Mouse (Mus musculus) neural tube, embryonic 15.5 days (tissue): Measurements from ENCODE around the gene Rgp1. TPM values are rescaled to one million over a fixed set of nuclear protein-coding genes. Genes with fewer than 3 reads are reported as not detected.

Experiments used
- ATAC-seq: fragments of 200-750 bp; cut with Nextera tagmentation; 2 replicates; pipeline ENCODE4 v1.8.0; 2017; ENCODE audit warnings: mild to moderate bottlenecking, moderate TSS enrichment, moderate library complexity; ENCODE audit not compliant: low FRiP score
- H3K27ac ChIP-seq: fragments of 300-500 bp; sonication (generic); replicated peaks from 2 replicates; pipeline ENCODE4 v1.5.1; 2015; ENCODE audit warnings: mild to moderate bottlenecking, inconsistent platforms
- H3K27me3 ChIP-seq: fragments of 300-500 bp; sonication (generic); replicated peaks from 2 replicates; pipeline ENCODE4 v1.6.1; 2015; ENCODE audit warnings: inconsistent platforms
- H3K36me3 ChIP-seq: fragments of 300-500 bp; sonication (generic); 2 replicates; pipeline ENCODE4 v1.6.1; 2015; ENCODE audit warnings: inconsistent platforms
- H3K4me1 ChIP-seq: fragments of 300-500 bp; sonication (generic); 2 replicates; pipeline ENCODE4 v1.6.1; 2015; ENCODE audit warnings: inconsistent platforms
- H3K4me2 ChIP-seq: fragments of 300-500 bp; sonication (generic); 2 replicates; pipeline ENCODE4 v1.6.1; 2015; ENCODE audit warnings: inconsistent platforms, mild to moderate bottlenecking, moderate library complexity
- H3K4me3 ChIP-seq: fragments of 300-500 bp; sonication (generic); replicated peaks from 2 replicates; pipeline ENCODE4 v1.5.1; 2015; ENCODE audit warnings: mild to moderate bottlenecking, inconsistent platforms
- H3K9ac ChIP-seq: fragments of 300-500 bp; sonication (generic); replicated peaks from 2 replicates; pipeline ENCODE4 v1.6.1; 2015; ENCODE audit warnings: mild to moderate bottlenecking, inconsistent platforms
- H3K9me3 ChIP-seq: fragments of 300-500 bp; sonication (generic); replicated peaks from 2 replicates; pipeline ENCODE4 v1.6.1; 2016; ENCODE audit warnings: inconsistent platforms
- WGBS: fragments of 180-500 bp; shearing (Covaris S2); methylation state at CpG from one replicate; pipeline ENCODE4 v1.1.7; 2015; ENCODE audit warnings: mixed read lengths; 5-methylcytosine and 5-hydroxymethylcytosine counted together
- microRNA-seq: library from miRNA; unstranded; fragments of <30 nt; microRNA quantifications from one replicate; pipeline ENCODE4, GENCODE M21; 2017
- polyA plus RNA-seq: library from polyadenylated mRNA; unstranded; fragments of >200 nt; fragmentation: Nextera tagmentation; extraction: Ambion mirVana; gene quantifications from 2 replicates; pipeline ENCODE4 v1.2.1, GENCODE M21; 2015

The Rgp1 gene
- polyA plus RNA-seq, 1 experiment from 2014 or later: 22.0 TPM

- H3K36me3 ChIP-seq: no peaks in the 10 kb centered on the region
- no peaks in the 10 kb centered on the region for H3K27me3 ChIP-seq
- no peaks in the 10 kb centered on the region for H3K9me3 ChIP-seq
- H3K4me1 ChIP-seq: peaks cover 45% of the 10 kb centered on the region
- H3K27ac ChIP-seq: peak within 1 kb of the TSS; percentile 88
- ATAC-seq: peak; percentile 43; the same call in 1 of the 2 replicates
- under 1% methylated on average over 25 of the region's 70 CpGs for WGBS
- peak within 1 kb of the TSS; percentile 59 for H3K4me3 ChIP-seq
- H3K4me2 ChIP-seq: peak within 1 kb of the TSS; percentile 94
- peak within 1 kb of the TSS; percentile 78 for H3K9ac ChIP-seq
These were observed 52.8 kb downstream of the Rgp1 start, which contains the start of gene Npr2 for GRCm38 (mm10) chr4:43631046-43631955. Npr2 (plus strand) TSS chr4:43631935.

GRCm38 (mm10) chr4:43631956-43632920 is 53.7 kb downstream of the Rgp1 start:
- Histone ChIP-seq H3K4me3 (peak overlapping the region; percentile 59), H3K9ac (peak overlapping the region; percentile 78), H3K27ac (peak overlapping the region; percentile 88), H3K27me3 (no peaks in the 10 kb centered on the region), H3K36me3 (no peaks in the 10 kb centered on the region), H3K4me2 (peak overlapping the region; percentile 94), H3K4me1 (peaks cover 45% of the 10 kb centered on the region), H3K9me3 (no peaks in the 10 kb centered on the region)
- ATAC-seq: peak; percentile 15; the same call in 1 of the 2 replicates
- WGBS: 45% methylated on average over 42 of the region's 42 CpGs

GRCm38 (mm10) chr4:43633296-43633695 is 54.8 kb downstream of the Rgp1 start:
- Histone ChIP-seq H3K9me3 (no peaks in the 10 kb centered on the region), H3K36me3 (no peaks in the 10 kb centered on the region), H3K27me3 (no peaks in the 10 kb centered on the region), H3K27ac (no peak overlapping the region), H3K4me2 (peak overlapping the region; percentile 94), H3K4me1 (peaks cover 45% of the 10 kb centered on the region), H3K9ac (no peak overlapping the region), H3K4me3 (no peak overlapping the region)
- WGBS: 65% methylated on average over 8 of the region's 8 CpGs
- no peak for ATAC-seq

GRCm38 (mm10) chr4:43633736-43634135 is 55.2 kb downstream of the Rgp1 start:
- Histone ChIP-seq H3K4me1 (peaks cover 45% of the 10 kb centered on the region), H3K27ac (no peak overlapping the region), H3K9ac (no peak overlapping the region), H3K4me3 (no peak overlapping the region), H3K9me3 (no peaks in the 10 kb centered on the region), H3K4me2 (peak overlapping the region; percentile 94; the same call in 1 of the 2 replicates), H3K36me3 (no peaks in the 10 kb centered on the region), H3K27me3 (no peaks in the 10 kb centered on the region)
- no peak for ATAC-seq
- 97% methylated on average over 2 of the region's 2 CpGs for WGBS

GRCm38 (mm10) chr4:43634621-43635374 is 56.3 kb downstream of the Rgp1 start:
- no peak for ATAC-seq
- Histone ChIP-seq H3K9me3 (no peaks in the 10 kb centered on the region), H3K4me1 (peaks cover 44% of the 10 kb centered on the region), H3K27ac (no peak overlapping the region), H3K9ac (no peak overlapping the region), H3K36me3 (no peaks in the 10 kb centered on the region), H3K4me3 (no peak overlapping the region), H3K4me2 (no peak overlapping the region), H3K27me3 (no peaks in the 10 kb centered on the region)
- WGBS: 92% methylated on average over 7 of the region's 7 CpGs

- Histone ChIP-seq H3K4me3 (no peak overlapping the region), H3K27ac (no peak overlapping the region), H3K9ac (no peak overlapping the region), H3K36me3 (no peaks in the 10 kb centered on the region), H3K9me3 (no peaks in the 10 kb centered on the region), H3K27me3 (no peaks in the 10 kb centered on the region), H3K4me2 (no peak overlapping the region), H3K4me1 (peaks cover 26% of the 10 kb centered on the region)
- 85% methylated on average over 6 of the region's 6 CpGs for WGBS
- no peak for ATAC-seq
These were observed 58.2 kb downstream of the Rgp1 start for GRCm38 (mm10) chr4:43636751-43637150.

Small RNA genes lying within 50 kb of the gene (microRNA-seq; reads per million reads assigned to microRNA genes)
- gene Gm25262: not detected

Other genes starting within 250 kb of the Rgp1 start
- 69.2 and 82.7 TPM in 2 replicates for gene Rusc2, start 196.7 kb upstream of the Rgp1 start, polyA plus RNA-seq
- 1.7 and 2.6 TPM in 2 replicates for gene Fam166b, start 149.6 kb upstream of the Rgp1 start, polyA plus RNA-seq
- gene Tesk1, start 136.8 kb upstream of the Rgp1 start, polyA plus RNA-seq: 9.7 and 14.1 TPM in 2 replicates
- 4.3 and 6.7 TPM in 2 replicates for gene Cd72, start 124.1 kb upstream of the Rgp1 start, polyA plus RNA-seq
- gene Sit1, start 95.0 kb upstream of the Rgp1 start, polyA plus RNA-seq: 1.9 TPM in 1 of 2 replicates, not detected in the other
- 88.9 and 89.8 TPM in 2 replicates for gene Ccdc107, start 85.8 kb upstream of the Rgp1 start, polyA plus RNA-seq
- gene Arhgef39, start 79.0 kb upstream of the Rgp1 start, polyA plus RNA-seq: 5.9 and 15.4 TPM in 2 replicates
- 0.17 and 1.3 TPM in 2 replicates for gene Car9, start 71.7 kb upstream of the Rgp1 start, polyA plus RNA-seq
- gene Tpm2, start 55.0 kb upstream of the Rgp1 start, polyA plus RNA-seq: 51.4 and 85.4 TPM in 2 replicates
- 80.8 and 82.0 TPM in 2 replicates for gene Creb3, start 16.4 kb upstream of the Rgp1 start, polyA plus RNA-seq
- gene Tln1, start 16.0 kb upstream of the Rgp1 start, polyA plus RNA-seq: 63.5 and 70.8 TPM in 2 replicates
- 48.1 and 54.5 TPM in 2 replicates for gene Gba2, start 158 bp downstream of the Rgp1 start, polyA plus RNA-seq
- 1.2 and 1.5 TPM in 2 replicates for gene Msmp, start 5.8 kb downstream of the Rgp1 start, polyA plus RNA-seq
- gene Npr2, start 53.2 kb downstream of the Rgp1 start, polyA plus RNA-seq: 12.9 and 16.1 TPM in 2 replicates
- 4.1 and 4.3 TPM in 2 replicates for gene Spag8, start 74.9 kb downstream of the Rgp1 start, polyA plus RNA-seq
- 77.5 and 78.9 TPM in 2 replicates for gene Hint2, start 77.8 kb downstream of the Rgp1 start, polyA plus RNA-seq
- 9.1 and 12.4 TPM in 2 replicates for gene Tmem8b, start 90.3 kb downstream of the Rgp1 start, polyA plus RNA-seq
- 1.5 and 1.6 TPM in 2 replicates for gene Fam221b, start 90.4 kb downstream of the Rgp1 start, polyA plus RNA-seq
- 0.08 TPM in 1 of 2 replicates, not detected in the other for gene Olfr70, start 122.1 kb downstream of the Rgp1 start, polyA plus RNA-seq
- not detected in 2 replicates for gene Olfr71, start 131.5 kb downstream of the Rgp1 start, polyA plus RNA-seq
- gene Hrct1, start 148.5 kb downstream of the Rgp1 start, polyA plus RNA-seq: 0.24 and 0.45 TPM in 2 replicates
- 0.05 and 0.06 TPM in 2 replicates for gene Spaar, start 151.3 kb downstream of the Rgp1 start, polyA plus RNA-seq
- not detected in 2 replicates for gene Olfr159, start 192.3 kb downstream of the Rgp1 start, polyA plus RNA-seq
- not detected in 2 replicates for gene Olfr156, start 245.2 kb downstream of the Rgp1 start, polyA plus RNA-seq